Mouse (Mus musculus) small intestine, adult 2 months (tissue): Measurements from ENCODE around the gene Smurf2.

Source experiments
- CTCF ChIP-seq: fragments of 200-500 bp; IDR thresholded peaks from 2 replicates; pipeline ENCODE4 v1.5.1; 2012; ENCODE audit warnings: low read depth, mild to moderate bottlenecking, control low read depth, inconsistent platforms, low read length, moderate library complexity, mixed read lengths; ENCODE audit not compliant: insufficient replicate concordance, insufficient read length; ENCODE audit errors: extremely low read depth
- POLR2A ChIP-seq: fragments of 200-500 bp; IDR thresholded peaks from 2 replicates; pipeline ENCODE4 v1.6.1; 2012; ENCODE audit warnings: low read depth, mild to moderate bottlenecking, control low read depth, inconsistent platforms, low read length, moderate library complexity

- TF ChIP-seq CTCF = no peak
- no peak for TF ChIP-seq POLR2A
Measured at GRCm38 (mm10) chr11:106961471-106962081, 41.1 kb upstream of the Smurf2 start.
